Mouse (Mus musculus): Measurements from ENCODE around the gene Plac1. TPM values are rescaled to one million over a fixed set of nuclear protein-coding genes. Genes with fewer than 3 reads are reported as not detected.
A peak's percentile ranks its signal among the peaks of the same experiment; 100 is the strongest.

The Plac1 gene
- total RNA-seq, 2 experiments from 2014 or later: not detected

DNA sequence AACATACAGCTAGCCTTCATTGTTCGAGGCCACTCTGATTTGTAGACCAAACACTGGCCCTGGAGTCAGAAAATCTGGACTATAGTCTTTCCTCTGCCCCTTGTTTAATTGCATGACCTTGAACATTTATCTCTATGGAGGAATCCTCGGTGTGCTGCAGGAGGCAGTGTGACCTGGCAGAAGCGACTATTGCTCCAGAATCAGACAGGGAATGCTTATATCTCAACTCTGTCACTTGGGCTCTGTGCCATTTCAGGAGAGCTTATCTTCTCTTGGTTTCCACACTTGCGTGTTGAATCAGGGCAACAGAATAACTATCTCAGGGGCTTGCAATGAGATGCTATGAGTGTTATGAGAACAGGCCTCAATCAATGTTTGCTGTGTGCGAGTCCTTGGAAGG is 38.3 kb downstream of the Plac1 start:
- DNase-seq (ENCODE audit: low spot score in 2 of 2): no peak

DNA sequence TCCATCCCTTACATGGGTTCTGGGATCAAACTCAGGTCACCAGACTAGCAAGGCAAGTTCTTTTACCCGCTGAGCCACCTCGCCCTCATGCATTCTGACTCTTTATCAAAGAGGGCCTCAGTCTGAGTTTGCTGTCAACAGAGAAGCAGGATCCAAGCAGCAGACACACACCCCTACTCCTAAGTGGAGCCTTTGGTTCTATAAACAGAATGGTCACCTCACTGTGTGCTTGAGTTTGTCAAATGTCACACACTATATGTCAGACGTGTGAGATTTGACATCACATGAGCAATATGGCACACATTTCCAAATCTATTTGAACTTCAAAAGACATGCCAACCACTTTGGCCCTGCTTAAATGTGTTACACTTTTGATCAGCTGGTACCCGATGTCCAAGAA is 42.2 kb downstream of the Plac1 start:
- no peak for DNase-seq (ENCODE audit: low spot score in 2 of 2)

DNA sequence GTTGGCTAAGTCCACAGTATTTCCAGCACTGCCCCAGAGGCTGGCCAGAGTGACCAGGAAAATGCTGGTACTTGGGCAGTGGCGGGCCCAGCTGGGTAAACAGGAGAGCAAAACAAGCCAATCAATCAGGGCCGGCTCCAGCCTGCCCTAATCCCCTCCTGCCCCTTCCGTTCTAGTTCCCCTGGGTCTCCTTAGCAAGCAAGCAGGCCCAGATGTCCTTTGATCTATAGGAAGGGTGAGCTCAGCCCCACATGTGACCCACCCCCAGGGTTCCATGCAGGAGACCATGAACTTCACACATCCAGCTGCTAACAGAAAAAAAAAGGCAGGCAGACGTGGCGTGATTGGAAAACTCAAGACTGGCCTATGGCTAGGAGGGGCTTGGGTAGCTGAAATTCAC is 43.5 kb downstream of the Plac1 start:
- no peak for DNase-seq (ENCODE audit: low spot score in 2 of 2)

DNA sequence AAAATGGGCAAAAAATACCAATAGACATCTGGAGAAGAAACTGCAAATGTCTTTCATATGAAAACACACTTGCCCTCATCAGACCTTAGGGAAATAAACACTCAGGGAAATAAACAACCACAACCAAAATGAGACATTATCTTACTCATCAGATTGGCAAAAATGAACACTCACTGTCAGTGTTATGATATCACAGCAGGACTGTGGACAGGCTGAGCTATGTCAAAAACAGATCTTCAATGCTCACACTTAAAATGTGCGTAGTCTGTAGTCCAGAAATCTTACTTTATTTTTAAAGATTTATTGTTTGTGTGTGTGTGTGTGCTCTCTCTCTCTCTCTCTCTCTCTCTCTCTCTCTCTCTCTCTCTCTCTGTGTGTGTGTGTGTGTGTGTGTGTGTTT is 51.2 kb downstream of the Plac1 start:
- DNase-seq (ENCODE audit: low spot score in 2 of 2): no peak

DNA sequence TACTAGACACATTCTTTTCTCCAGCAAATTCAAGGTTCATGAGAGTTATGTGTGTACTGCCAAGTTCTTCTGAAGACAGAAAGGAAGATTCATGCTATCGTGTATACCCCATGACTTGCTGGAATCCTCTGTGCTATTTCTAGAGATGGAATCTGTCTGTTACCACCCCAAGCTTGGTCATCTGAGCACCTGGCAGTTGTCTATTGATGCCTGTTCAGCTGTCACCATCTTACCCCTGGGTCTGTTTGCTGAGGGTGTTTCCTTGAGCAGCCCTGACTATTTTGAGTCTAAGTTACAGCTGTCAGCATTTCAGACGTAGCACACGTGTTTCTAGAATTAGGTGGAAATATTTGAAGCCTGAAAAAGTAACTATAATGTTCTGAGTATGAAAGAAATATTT is 60.1 kb downstream of the Plac1 start:
- DNase-seq (ENCODE audit: low spot score in 2 of 2): no peak

DNA sequence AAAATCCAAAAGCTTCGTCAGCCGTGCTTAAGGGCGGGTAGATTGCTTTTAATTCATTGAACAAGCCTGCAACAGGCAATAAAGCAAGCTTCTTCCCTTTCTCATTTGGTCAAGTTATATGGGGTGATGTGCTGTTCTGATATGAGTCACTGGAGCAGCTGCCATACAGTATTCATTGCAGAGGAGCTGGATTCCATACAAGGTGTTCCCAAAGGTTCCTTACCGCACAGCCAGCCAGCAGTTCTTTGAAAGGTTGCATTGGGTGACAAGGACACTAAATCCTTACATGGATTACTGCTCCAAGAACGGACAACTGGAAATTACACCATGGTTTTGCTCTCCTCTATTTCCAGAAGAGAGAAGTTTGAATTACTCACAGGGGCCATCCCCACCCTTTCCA is 63.6 kb downstream of the Plac1 start:
- DNase-seq (ENCODE audit: low spot score in 2 of 2): no peak

DNA sequence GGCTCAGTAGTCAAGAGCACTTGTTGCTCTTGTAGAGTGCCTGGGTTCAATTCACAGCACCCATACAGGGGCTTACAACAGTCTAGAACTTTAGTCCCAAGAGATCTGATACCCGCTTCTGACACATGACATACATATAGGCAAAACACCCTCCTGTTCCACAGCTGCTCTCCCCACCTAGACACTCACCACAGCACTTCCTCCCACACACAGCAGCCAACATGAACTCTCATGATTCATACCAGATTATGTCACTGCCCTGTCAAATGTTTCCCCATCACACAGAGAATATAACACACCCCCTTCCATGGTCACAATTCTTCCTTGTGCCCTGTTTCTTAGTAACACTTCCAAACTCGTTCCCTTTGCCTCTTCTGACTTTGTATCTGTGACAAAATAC is 71.3 kb downstream of the Plac1 start:
- DNase-seq (ENCODE audit: low spot score in 2 of 2): no peak

DNA sequence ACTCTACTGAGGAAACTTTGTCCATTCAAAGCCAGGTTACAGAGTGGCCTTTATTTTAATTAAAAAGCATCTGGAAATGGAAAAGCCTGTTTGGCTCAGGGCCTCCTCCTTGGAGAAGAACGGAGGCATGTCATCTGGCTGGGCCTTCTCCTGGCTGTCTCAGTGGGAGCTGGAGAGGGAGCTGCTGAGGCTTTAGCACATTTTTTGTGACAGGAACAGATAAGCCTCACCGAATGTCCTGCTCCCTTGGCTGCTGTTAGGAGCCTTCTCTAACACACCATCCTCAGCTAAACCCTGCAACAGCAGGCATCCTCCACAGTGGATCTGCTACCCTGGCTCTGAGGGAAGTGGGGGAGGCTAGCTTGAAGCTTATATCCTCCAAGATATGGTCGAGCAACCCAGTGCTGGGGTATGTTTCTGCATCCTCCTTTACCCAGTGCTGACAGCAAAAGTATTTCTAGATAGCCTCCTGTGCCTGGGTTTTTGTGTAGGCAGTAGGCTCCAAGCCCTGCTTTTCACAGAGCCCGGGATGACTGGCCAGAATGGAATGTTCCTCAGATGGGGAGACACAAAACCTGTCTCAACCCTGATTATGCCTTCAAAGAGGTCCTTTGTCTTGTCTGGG is 72.9 kb downstream of the Plac1 start:
- no peak for DNase-seq (ENCODE audit: low spot score in 2 of 2)

DNA sequence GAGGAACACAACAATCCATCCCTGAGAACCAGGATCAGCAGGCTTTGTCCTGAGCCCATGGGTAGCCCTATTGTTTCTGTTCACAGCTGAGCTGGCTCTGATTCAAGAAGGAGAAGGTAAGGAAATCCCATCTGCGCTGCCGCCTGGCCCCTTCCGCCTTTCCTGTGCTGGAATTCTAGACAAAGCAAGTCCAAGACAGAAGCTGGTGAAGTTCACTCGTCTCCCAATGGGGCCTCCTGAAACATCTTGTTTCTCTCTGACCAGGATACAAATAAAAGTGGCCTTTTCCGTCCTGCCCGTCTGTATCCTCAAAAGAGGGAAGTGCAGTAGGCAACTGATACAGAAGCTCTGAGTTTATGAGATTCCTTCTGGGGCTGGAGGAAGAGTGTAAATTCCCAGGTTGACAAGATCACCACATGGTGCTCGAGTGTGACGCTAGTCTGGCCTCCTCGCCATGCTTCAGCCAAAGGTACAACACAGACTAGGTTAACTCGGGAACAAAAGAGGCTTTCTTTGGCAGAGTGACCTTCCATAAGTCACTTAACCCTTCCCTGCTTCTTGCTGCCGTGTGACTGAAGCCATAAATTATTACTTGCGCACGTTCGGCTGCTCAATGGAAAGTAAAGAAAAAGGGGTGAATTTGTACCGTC is 73.5 kb downstream of the Plac1 start:
- no peak for DNase-seq (ENCODE audit: low spot score in 2 of 2)

DNA sequence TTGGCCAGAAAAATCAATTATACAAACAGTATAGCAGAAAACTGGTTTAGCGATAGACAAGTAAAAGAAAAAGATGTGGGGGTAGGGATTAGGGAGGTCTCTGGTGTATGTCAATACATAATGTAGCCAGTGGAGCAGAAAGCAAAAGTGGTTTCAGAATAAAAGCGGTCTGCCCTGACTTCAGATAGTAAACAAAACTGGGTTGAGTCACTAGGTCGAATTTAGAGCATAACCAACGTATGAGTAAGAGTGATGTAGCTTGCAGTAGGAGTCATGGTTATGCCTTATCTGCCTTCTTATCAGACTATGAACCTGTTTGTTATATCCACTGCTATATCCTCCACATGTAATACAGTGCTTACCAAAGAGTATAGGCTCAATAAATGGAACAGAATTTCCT is 77.3 kb downstream of the Plac1 start:
- no peak for DNase-seq (ENCODE audit: low spot score in 2 of 2)

DNA sequence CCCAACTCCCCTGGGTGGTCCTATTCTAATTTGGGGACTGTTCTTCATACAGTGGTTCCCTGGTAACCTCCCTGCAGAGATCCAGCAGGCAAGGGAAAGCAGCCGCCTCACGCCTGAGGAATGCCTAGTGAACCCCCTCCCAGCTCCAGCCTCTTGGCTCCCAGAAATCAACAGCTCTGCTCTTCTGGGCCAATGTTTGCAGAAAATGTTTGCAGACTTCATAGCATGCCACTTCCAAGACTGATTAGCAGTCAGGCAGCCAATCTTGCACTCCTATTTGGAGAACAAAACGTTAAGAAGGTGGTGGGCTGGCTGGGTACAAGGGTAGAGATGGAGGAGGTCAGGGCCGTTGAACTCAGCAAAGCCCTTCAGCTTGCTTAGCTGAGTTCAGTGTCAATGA is 78.3 kb downstream of the Plac1 start:
- DNase-seq (ENCODE audit: low spot score in 2 of 2): no peak

DNA sequence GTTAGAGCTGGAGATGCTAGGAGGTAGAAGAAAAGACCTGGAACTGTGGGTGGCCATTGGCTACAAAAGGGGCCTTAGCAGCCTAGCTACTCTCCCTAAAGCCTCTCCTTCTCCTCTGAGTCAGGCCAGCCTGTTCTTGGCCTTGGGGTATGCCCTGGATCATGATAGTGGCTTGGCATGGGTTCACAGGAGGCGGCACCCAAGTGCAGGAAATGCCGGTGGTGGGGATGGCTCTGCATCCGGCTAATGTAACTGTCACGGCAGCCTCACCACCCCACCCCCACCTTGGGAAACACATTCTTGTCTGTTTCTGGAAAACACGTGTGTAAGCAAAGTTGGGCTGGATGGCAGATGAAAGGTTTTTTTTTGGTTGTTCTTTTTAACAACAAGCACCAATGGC is 78.8 kb downstream of the Plac1 start:
- DNase-seq (ENCODE audit: low spot score in 2 of 2): no peak

DNA sequence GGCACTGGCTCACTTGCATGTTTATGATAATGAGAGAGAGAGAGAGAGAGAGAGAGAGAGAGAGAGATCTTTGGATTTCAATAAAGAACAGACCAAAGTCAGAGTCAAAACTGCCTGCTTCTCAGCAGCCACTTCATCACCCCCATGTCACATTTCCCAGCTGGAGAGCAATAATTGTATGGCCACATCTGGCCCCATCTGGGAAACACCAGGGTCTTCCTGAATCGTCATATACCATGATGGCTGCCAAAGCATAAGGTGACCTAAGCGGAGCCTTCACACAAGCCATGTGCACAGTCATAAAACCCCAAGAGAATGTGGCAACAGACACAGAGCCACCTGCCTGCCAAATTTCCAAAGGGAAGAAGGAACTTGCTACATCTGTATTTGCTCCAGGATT is 91.9 kb downstream of the Plac1 start:
- DNase-seq (ENCODE audit: low spot score in 2 of 2): no peak

DNA sequence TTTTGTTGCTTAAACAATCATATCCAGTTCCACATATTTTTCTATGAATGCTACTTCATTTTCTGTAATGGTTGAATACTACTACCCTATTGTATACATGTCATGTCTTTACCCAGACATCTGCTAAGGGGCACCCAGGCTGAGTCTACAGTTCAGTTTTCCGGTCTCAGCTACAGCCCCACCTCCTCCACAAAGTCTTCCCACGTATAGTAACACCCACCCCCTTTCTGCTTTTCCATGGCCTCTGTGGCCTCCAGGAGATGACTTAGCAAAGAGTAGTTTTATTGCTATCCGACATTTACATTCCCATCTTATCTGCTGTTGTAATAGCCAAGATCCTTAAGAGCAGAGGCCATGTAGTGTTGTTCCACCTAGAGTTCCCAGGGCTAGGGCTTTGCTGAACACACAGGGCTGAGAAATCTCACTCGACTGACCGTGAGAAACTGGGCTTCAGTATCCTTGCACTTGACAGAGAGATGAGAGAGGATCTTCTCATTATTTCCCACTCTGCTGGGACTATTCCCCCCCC is 93.5 kb downstream of the Plac1 start:
- no peak for DNase-seq (ENCODE audit: low spot score in 2 of 2)

DNA sequence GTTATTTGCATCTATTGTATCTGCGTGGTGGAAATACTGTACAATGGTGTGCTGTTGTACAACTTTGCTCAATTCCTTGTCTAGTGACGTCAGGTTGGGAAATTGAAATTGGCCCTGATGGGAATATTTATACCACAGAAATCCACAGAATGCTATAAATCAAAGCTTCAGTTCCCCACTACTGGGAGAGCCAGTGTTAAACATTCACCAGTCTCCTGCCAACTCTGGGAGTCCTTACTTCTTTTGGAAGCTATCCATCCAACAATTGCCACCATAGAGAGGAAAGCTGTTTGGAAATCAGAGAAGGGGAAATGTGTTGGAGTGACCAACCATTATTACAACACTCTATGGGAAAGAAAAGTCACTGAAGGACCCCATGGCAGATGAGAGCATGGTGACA is 100.3 kb downstream of the Plac1 start:
- DNase-seq (ENCODE audit: low spot score in 2 of 2): no peak

DNA sequence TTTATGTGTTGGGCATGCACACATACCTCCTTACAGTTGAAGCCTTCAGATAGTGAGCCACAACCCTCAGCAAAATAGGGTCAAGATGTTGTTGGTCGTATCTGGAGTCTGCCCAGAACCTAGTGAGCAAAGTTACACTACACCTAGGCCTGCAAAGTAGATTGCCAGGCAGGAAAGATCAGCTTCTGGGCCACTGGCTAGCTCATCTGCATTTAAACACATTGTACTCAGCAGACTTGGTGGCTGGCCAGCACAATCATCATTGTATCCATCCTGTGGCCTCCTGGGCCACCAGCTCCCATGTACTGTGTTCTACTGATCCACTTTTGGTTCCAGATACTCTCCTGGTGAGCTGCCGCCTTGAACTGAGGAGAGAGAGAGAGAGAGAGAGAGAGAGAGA is 102.8 kb downstream of the Plac1 start:
- no peak for DNase-seq (ENCODE audit: low spot score in 2 of 2)

DNA sequence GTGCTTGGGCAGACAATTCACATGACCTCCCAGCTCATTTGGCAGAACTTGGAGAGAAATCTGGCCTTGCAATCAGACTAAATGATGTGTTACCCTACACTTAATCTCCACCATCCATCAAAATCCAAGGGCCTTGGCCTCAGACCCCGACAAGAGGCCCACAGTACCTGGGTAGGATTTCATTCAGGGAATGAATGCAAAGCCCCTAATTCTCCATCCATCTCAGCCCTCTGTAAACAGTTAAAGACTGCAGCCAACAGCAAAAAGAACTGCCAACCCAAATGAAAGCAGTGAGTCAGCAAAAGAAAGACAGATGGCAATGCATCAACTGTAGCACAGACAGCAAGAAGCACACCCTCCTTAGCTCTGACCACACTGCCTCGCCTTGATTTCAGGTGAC is 110.4 kb downstream of the Plac1 start:
- peak in 1 of 2 experiments; percentile 1 for DNase-seq (ENCODE audit: low spot score in 2 of 2)

DNA sequence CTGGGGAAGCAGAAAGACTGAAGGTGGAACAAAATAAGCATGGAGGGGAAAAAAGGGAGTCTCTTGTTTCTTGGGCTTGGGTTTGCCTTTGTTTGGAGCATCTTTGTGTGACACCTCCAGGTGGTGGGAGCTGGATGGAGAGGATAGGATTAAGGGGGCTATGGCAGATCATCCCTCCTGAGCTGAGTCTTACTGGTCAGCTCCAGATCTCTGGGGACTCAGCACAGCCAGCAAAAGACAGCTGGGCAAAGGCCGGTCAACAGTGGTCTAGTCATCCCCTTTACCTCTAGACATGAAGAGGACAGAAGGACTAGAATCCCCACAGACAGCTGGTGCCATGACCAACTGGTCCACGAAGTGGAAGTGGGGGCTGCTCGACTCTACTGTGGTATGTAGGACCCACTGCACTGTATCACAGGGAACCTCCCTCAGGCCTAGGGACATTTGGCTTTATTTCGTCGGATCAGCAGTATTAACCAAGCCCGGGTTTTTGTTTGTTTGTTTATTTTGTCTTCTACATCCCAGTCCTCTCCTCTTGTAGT is 113.3 kb downstream of the Plac1 start:
- DNase-seq (ENCODE audit: low spot score in 2 of 2): no peak

DNA sequence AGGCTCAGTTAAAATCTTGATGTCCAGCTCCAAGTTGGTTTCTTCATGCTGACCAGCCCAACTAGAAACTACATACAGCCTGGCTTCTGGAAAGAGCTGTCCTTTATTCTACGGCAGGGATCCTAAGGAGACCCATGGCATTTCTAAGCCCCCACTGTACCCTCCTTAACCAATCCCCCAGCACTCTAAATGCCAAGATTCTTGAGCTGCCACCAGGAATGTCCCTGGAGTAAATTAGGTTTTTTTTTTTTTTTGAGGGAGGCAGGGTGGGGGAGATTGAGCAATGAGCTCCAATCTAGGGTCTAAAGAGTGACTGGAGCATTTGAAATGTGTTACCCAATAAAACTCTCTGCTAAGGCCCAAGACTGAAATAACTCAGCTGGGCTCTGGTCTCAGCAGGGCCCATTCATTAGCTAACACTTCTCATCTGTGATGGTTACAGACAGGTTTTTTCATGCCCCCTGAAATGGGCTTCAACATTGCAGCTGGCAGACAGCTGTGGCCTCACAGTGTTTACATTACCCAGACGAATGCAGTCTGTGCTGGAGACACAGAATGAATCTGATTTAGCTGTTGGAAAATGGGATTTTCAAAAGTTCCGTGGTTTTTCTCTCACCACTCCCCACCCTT is 114.0 kb downstream of the Plac1 start:
- peak in 1 of 2 experiments; percentile 3 for DNase-seq (ENCODE audit: low spot score in 2 of 2)

DNA sequence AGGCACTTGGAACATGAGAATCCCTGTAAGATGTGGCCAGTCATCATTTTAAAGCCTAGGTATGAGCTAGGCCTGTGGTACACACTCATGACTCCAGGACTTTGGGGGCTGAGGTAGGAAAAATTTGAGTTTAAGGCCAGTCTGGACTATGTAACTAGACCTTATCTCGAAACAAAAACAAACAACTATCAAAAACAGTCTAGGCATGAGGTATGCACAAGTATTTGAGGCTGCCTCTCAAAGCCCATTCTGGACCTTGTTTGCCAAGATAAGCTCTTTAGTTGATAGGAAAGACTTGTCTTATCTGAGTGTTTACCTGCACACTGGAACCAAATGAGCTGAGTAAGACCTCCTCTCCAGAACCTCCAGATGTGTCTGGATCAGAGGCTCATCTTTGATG is 116.3 kb downstream of the Plac1 start:
- DNase-seq (ENCODE audit: low spot score in 2 of 2): no peak

DNA sequence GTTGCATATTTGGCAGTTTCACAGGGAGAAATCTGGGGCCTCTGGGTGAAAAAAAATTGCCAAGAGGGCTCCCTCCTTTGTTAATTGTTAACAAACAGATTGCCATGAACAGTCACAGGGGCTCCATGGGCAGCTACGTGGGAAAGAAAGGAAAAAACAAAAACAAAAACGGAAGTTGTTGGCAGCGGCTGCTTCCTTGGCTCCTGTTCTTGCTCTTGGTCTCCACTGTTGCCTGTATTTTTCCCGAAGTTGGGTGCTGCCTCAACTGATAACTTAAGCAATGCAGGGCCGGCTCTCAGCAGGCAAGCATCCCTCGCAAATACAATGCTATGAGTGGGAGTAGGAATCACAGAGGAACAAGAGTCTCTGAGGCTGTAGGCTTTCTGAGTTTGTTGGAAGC is 121.3 kb downstream of the Plac1 start:
- peak in 1 of 2 experiments; percentile 3 for DNase-seq (ENCODE audit: low spot score in 2 of 2)

DNA sequence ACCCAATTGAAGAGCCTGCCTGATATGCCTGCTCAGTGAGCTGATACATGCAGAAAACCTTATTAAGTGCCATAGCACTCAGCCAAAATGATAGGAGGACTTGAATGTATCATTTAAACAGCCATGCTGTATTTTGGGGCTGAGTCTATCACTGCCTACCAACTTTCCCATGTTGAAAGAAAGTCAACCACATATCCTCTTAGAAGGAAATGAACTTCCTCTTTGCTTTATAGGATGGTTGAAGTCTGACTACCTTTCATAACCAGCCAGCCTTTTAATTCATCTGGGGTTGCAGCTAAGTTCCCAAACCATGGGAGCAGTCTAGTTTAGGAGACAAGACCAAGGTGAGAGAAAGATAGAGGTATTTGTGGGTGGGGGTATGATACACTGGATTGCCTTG is 121.9 kb downstream of the Plac1 start:
- no peak for DNase-seq (ENCODE audit: low spot score in 2 of 2)

Data from layer of hippocampus, postnatal 14 days (tissue).